Mouse (Mus musculus): ENCODE data around the gene Slc25a48. TPM values are rescaled to one million over a fixed set of nuclear protein-coding genes. Genes with fewer than 3 reads are reported as not detected.
A peak's percentile ranks its signal among the peaks of the same experiment; 100 is the strongest.

Gene Slc25a48
- total and polyA plus RNA-seq, 3 experiments = 0.91 to 2.9 (median 2.1) TPM

DNA sequence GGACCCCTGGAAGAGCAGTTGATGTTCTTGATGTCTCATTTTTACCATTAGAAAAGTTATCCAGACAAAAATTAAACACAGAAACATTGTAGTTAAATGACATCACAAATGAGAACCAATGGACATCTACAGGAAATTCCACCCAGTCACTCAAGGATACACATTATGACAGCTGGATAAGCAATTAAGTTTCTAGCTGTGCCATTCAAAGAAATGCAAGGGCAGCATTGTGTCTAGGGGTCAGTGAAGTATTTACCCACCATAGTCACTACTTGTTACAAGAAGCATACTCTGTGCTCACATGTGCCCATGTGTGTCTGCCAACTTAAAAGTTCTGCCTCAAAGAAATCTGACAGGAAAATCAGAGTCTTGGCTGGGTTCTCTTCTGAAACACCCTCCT is 75.4 kb downstream of the Slc25a48 start:
- no peak for DNase-seq

DNA sequence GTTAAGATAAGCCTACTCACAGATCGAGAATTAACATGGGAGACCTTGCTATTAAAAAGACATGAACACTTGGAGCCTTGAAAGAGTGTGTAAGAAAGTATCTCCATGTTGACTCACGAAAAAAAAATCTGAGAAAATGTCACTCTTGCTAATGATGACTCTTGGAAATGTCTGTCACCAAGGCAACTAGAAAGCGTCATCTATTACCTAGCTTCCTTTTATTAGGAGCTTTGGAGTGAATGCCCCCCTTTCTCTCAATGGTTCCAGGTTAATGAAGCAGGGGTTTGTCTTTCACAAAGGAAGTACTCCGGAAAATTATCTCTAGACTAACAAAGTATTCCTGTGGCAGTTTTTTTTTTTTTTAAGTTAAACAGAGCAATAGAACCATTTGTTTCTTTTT is 78.2 kb downstream of the Slc25a48 start:
- DNase-seq = no peak

DNA sequence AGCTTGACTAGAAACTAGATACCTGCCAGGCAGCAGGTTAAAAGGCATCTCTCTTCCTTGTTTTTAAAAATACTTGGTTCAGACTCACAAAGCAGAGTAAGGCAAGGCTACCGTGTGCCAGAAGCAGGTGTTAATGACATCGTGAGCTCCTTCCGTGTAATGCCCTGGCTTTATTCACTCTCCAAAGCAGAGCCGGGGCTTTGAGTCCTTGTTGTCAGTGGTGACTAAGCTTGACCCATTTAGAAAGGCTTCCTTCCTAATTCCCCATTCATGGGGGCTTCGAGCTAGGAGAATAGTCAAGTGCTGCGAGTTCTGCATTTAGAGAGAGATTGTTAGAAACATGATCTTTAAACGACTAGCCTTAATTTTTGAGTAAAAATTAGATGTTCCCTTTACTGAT is 78.7 kb downstream of the Slc25a48 start:
- DNase-seq = no peak

DNA sequence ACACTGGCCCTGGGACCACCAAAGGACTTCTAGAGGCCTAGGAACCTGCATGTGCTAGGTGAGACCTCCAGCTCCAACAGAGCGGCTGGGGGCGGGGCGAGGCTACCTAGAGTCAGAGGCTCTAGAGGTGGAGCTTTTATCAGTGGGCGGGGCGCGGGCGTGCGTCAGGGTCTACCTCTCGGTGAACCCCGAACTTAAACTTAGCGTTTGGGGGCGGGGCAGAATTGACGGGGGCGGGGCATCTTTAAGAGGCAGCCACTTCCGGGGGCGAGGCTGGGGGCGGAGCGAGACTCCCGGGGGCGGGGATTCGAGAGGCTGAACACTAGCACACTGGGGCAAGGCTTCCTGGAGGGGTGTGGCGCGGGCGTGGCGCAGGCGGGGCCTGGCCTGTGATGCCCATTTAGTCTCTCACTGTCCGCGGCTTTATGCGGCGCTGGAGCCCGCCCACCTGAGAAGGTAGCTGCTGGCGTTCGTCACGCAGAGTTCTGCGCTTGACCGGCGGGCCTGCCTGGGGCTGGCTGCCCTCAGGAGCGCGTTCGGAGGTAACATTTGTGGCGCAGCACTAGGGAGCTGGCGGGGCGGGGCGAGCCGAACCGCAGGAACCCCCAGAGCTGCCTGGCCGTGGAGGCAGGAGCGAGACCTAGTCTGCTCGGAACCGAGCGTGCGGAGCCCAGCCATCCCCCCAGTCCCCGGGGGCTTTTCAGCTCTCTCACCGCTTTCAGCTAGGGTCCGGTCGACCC is 84.1 kb downstream of the Slc25a48 start, which contains the start of gene Fbxl21:
Gene Fbxl21 (plus strand): TSS at position 392 of the 740 bp plus-strand sequence.
- peak; percentile 97 for DNase-seq

DNA sequence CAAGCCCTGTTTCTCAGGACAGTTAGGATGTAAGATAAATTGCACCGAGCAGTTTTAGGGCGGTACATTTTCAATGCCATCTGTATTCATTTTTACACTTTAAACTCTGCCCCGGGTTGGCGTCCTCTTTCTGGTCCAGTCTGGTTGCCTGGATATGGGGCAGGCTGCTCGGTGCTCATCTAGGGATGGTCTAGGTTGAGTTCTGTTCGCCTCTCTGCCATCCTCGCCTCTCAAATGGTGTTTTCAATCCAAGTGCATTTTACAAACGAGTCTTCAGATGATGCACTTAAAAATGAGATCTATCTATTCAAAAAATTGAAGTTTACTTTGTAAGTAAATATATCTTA is 84.6 kb downstream of the Slc25a48 start:
- DNase-seq = no peak

Other genes with a start within 250 kb of the Slc25a48 start
- gene Neurog1, start 186.2 kb upstream of the Slc25a48 start, total RNA-seq (2021) = not detected
- not detected in 2 replicates for gene Neurog1, start 186.2 kb upstream of the Slc25a48 start, polyA plus RNA-seq (2012; rRNA removed)
- gene Cxcl14, start 141.8 kb upstream of the Slc25a48 start, total RNA-seq (2021) = 10 to 100 TPM; 49.3 to 65.0 TPM
- gene Cxcl14, start 141.8 kb upstream of the Slc25a48 start, polyA plus RNA-seq (2012; rRNA removed) = 55.9 and 59.6 TPM in 2 replicates
- not detected for gene Gm3045, start 11.8 kb upstream of the Slc25a48 start, total RNA-seq (2021)
- not detected in 2 replicates for gene Gm3045, start 11.8 kb upstream of the Slc25a48 start, polyA plus RNA-seq (2012; rRNA removed)
- not detected for gene Il9, start 43.9 kb downstream of the Slc25a48 start, total RNA-seq (2021)
- not detected in 2 replicates for gene Il9, start 43.9 kb downstream of the Slc25a48 start, polyA plus RNA-seq (2012; rRNA removed)
- 1 to 10 TPM; 4.0 to 6.5 TPM for gene Fbxl21, start 84.1 kb downstream of the Slc25a48 start, total RNA-seq (2021)
- 1.5 and 2.9 TPM in 2 replicates for gene Fbxl21, start 84.1 kb downstream of the Slc25a48 start, polyA plus RNA-seq (2012; rRNA removed)
- under 1 TPM in 1 of 2 experiments, not detected in 1; 0.49 TPM for gene Lect2, start 110.1 kb downstream of the Slc25a48 start, total RNA-seq (2021)
- gene Lect2, start 110.1 kb downstream of the Slc25a48 start, polyA plus RNA-seq (2012; rRNA removed) = not detected in 2 replicates
- 10 to 100 TPM; 30.7 to 69.6 TPM for gene Tgfbi, start 171.2 kb downstream of the Slc25a48 start, total RNA-seq (2021)
- 80.5 and 129 TPM in 2 replicates for gene Tgfbi, start 171.2 kb downstream of the Slc25a48 start, polyA plus RNA-seq (2012; rRNA removed)